Mouse (Mus musculus): ENCODE results near the gene Zbtb49. TPM values are rescaled to one million over a fixed set of nuclear protein-coding genes. Genes with fewer than 3 reads are reported as not detected.
A peak's percentile ranks its signal among the peaks of the same experiment; 100 is the strongest.

The Zbtb49 gene
- polyA plus RNA-seq, 1 experiment from 2014 or later: 11.4 TPM

- Histone ChIP-seq H3K9ac (ENCODE audit: low read length) (no peak overlapping the region), H3K36me3 (ENCODE audit: control insufficient read depth, insufficient read depth, low read length) (no peaks in the 10 kb centered on the region), H3K4me3 (replicated peaks; ENCODE audit: low read length) (no peak overlapping the region), H3K27me3 (ENCODE audit: control insufficient read depth, insufficient read depth, low read length) (no peaks in the 10 kb centered on the region), H3K27ac (ENCODE audit: low read length) (no peak overlapping the region), H3K4me2 (ENCODE audit: low read depth, low read length) (no peak overlapping the region), H3K4me1 (ENCODE audit: control insufficient read depth, insufficient read depth, low read length) (no peaks in the 10 kb centered on the region), H3K9me3 (replicated peaks; ENCODE audit: control insufficient read depth, low read length) (0 out of 2 replicates have a peak, but pooled peaks cover 4% of the 10 kb centered on the region)
- WGBS: 82% methylated on average over 16 of the region's 16 CpGs
- no peak for ATAC-seq (ENCODE audit: insufficient read depth, low FRiP score)
Measured at GRCm38 (mm10) chr5:38174256-38174912, 45.9 kb downstream of the Zbtb49 start.

- H3K9ac ChIP-seq (ENCODE audit: low read length): no peak overlapping the region
- no peak overlapping the region for H3K27ac ChIP-seq (ENCODE audit: low read length)
- ATAC-seq (ENCODE audit: insufficient read depth, low FRiP score): no peak
- 0 out of 2 replicates have a peak, but pooled peaks cover 4% of the 10 kb centered on the region for H3K9me3 ChIP-seq (replicated peaks; ENCODE audit: control insufficient read depth, low read length)
- no peak overlapping the region for H3K4me3 ChIP-seq (replicated peaks; ENCODE audit: low read length)
- H3K4me2 ChIP-seq (ENCODE audit: low read depth, low read length): no peak overlapping the region
- H3K36me3 ChIP-seq (ENCODE audit: control insufficient read depth, insufficient read depth, low read length): no peaks in the 10 kb centered on the region
- H3K4me1 ChIP-seq (ENCODE audit: control insufficient read depth, insufficient read depth, low read length): no peaks in the 10 kb centered on the region
- no peaks in the 10 kb centered on the region for H3K27me3 ChIP-seq (ENCODE audit: control insufficient read depth, insufficient read depth, low read length)
- WGBS: 36% methylated on average over 5 of the region's 5 CpGs
Measured at GRCm38 (mm10) chr5:38173766-38174165, 46.5 kb downstream of the Zbtb49 start.

- H3K4me3 ChIP-seq (replicated peaks; ENCODE audit: low read length): no peak overlapping the region
- H3K9me3 ChIP-seq (replicated peaks; ENCODE audit: control insufficient read depth, low read length): 0 out of 2 replicates have a peak, but pooled peaks cover 4% of the 10 kb centered on the region
- H3K27ac ChIP-seq (ENCODE audit: low read length): no peak overlapping the region
- no peaks in the 10 kb centered on the region for H3K27me3 ChIP-seq (ENCODE audit: control insufficient read depth, insufficient read depth, low read length)
- no peaks in the 10 kb centered on the region for H3K4me1 ChIP-seq (ENCODE audit: control insufficient read depth, insufficient read depth, low read length)
- H3K9ac ChIP-seq (ENCODE audit: low read length): no peak overlapping the region
- no peak overlapping the region for H3K4me2 ChIP-seq (ENCODE audit: low read depth, low read length)
- 69% methylated on average over 11 of the region's 11 CpGs for WGBS
- H3K36me3 ChIP-seq (ENCODE audit: control insufficient read depth, insufficient read depth, low read length): no peaks in the 10 kb centered on the region
- ATAC-seq (ENCODE audit: insufficient read depth, low FRiP score): no peak
Measured at GRCm38 (mm10) chr5:38168497-38168896, 51.8 kb downstream of the Zbtb49 start.

- Histone ChIP-seq H3K4me3 (replicated peaks; ENCODE audit: low read length) (peak within 1 kb of the TSS; percentile 57), H3K27me3 (ENCODE audit: control insufficient read depth, insufficient read depth, low read length) (peaks cover 20% of the 10 kb centered on the region), H3K36me3 (ENCODE audit: control insufficient read depth, insufficient read depth, low read length) (no peaks in the 10 kb centered on the region; the same call in 1 of the 2 replicates), H3K9ac (ENCODE audit: low read length) (peak within 1 kb of the TSS; percentile 71), H3K27ac (ENCODE audit: low read length) (no peak within 1 kb of the TSS), H3K4me1 (ENCODE audit: control insufficient read depth, insufficient read depth, low read length) (no peaks in the 10 kb centered on the region; the same call in 1 of the 2 replicates), H3K9me3 (replicated peaks; ENCODE audit: control insufficient read depth, low read length) (no peaks in the 10 kb centered on the region), H3K4me2 (ENCODE audit: low read depth, low read length) (peak within 1 kb of the TSS; percentile 79)
- peak; percentile 16; the same call in 1 of the 2 replicates for ATAC-seq (ENCODE audit: insufficient read depth, low FRiP score)
- WGBS: 12% methylated on average over 35 of the region's 35 CpGs
Measured at GRCm38 (mm10) chr5:38159634-38160413, 60.4 kb downstream of the Zbtb49 start, which contains the start of gene Nsg1. TSS of gene Nsg1 (minus strand) at chr5:38159907.

- ATAC-seq (ENCODE audit: insufficient read depth, low FRiP score): peak; percentile 83
- Histone ChIP-seq H3K27me3 (ENCODE audit: control insufficient read depth, insufficient read depth, low read length) (peaks cover 20% of the 10 kb centered on the region), H3K4me2 (ENCODE audit: low read depth, low read length) (peak overlapping the region; percentile 79), H3K9ac (ENCODE audit: low read length) (peak overlapping the region; percentile 71), H3K27ac (ENCODE audit: low read length) (no peak overlapping the region), H3K4me3 (replicated peaks; ENCODE audit: low read length) (peak overlapping the region; percentile 57), H3K9me3 (replicated peaks; ENCODE audit: control insufficient read depth, low read length) (no peaks in the 10 kb centered on the region), H3K36me3 (ENCODE audit: control insufficient read depth, insufficient read depth, low read length) (no peaks in the 10 kb centered on the region; the same call in 1 of the 2 replicates), H3K4me1 (ENCODE audit: control insufficient read depth, insufficient read depth, low read length) (no peaks in the 10 kb centered on the region; the same call in 1 of the 2 replicates)
- under 1% methylated on average over 79 of the region's 79 CpGs for WGBS
Measured at GRCm38 (mm10) chr5:38158947-38159633, 61.2 kb downstream of the Zbtb49 start.

- WGBS: 3% methylated on average over 17 of the region's 17 CpGs
- peak overlapping the region; percentile 57 for H3K4me3 ChIP-seq (replicated peaks; ENCODE audit: low read length)
- peaks cover 20% of the 10 kb centered on the region for H3K27me3 ChIP-seq (ENCODE audit: control insufficient read depth, insufficient read depth, low read length)
- H3K4me1 ChIP-seq (ENCODE audit: control insufficient read depth, insufficient read depth, low read length): no peaks in the 10 kb centered on the region; the same call in 1 of the 2 replicates
- H3K36me3 ChIP-seq (ENCODE audit: control insufficient read depth, insufficient read depth, low read length): no peaks in the 10 kb centered on the region; the same call in 1 of the 2 replicates
- H3K9me3 ChIP-seq (replicated peaks; ENCODE audit: control insufficient read depth, low read length): no peaks in the 10 kb centered on the region
- H3K9ac ChIP-seq (ENCODE audit: low read length): peak overlapping the region; percentile 71
- no peak for ATAC-seq (ENCODE audit: insufficient read depth, low FRiP score)
- H3K27ac ChIP-seq (ENCODE audit: low read length): no peak overlapping the region
- H3K4me2 ChIP-seq (ENCODE audit: low read depth, low read length): peak overlapping the region; percentile 79
Measured at GRCm38 (mm10) chr5:38158501-38158946, 61.7 kb downstream of the Zbtb49 start.

- WGBS: 71% methylated on average over 9 of the region's 9 CpGs
- no peaks in the 10 kb centered on the region; the same call in 1 of the 2 replicates for H3K36me3 ChIP-seq (ENCODE audit: control insufficient read depth, insufficient read depth, low read length)
- H3K4me1 ChIP-seq (ENCODE audit: control insufficient read depth, insufficient read depth, low read length): no peaks in the 10 kb centered on the region; the same call in 1 of the 2 replicates
- H3K9ac ChIP-seq (ENCODE audit: low read length): no peak overlapping the region
- ATAC-seq (ENCODE audit: insufficient read depth, low FRiP score): no peak
- peak overlapping the region; percentile 79; the same call in 1 of the 2 replicates for H3K4me2 ChIP-seq (ENCODE audit: low read depth, low read length)
- H3K9me3 ChIP-seq (replicated peaks; ENCODE audit: control insufficient read depth, low read length): no peaks in the 10 kb centered on the region
- no peak overlapping the region for H3K27ac ChIP-seq (ENCODE audit: low read length)
- no peak overlapping the region for H3K4me3 ChIP-seq (replicated peaks; ENCODE audit: low read length)
- peaks cover 16% of the 10 kb centered on the region for H3K27me3 ChIP-seq (ENCODE audit: control insufficient read depth, insufficient read depth, low read length)
Measured at GRCm38 (mm10) chr5:38157481-38158020, 62.7 kb downstream of the Zbtb49 start.

- no peak overlapping the region for H3K9ac ChIP-seq (ENCODE audit: low read length)
- no peak overlapping the region for H3K4me2 ChIP-seq (ENCODE audit: low read depth, low read length)
- H3K4me1 ChIP-seq (ENCODE audit: control insufficient read depth, insufficient read depth, low read length): no peaks in the 10 kb centered on the region
- no peak for ATAC-seq (ENCODE audit: insufficient read depth, low FRiP score)
- no peak overlapping the region for H3K4me3 ChIP-seq (replicated peaks; ENCODE audit: low read length)
- H3K27me3 ChIP-seq (ENCODE audit: control insufficient read depth, insufficient read depth, low read length): 0 out of 2 replicates have a peak, but pooled peaks cover 4% of the 10 kb centered on the region
- H3K9me3 ChIP-seq (replicated peaks; ENCODE audit: control insufficient read depth, low read length): no peaks in the 10 kb centered on the region
- H3K27ac ChIP-seq (ENCODE audit: low read length): no peak overlapping the region
- WGBS: 88% methylated on average over 5 of the region's 5 CpGs
- peaks cover 5% of the 10 kb centered on the region for H3K36me3 ChIP-seq (ENCODE audit: control insufficient read depth, insufficient read depth, low read length)
Measured at GRCm38 (mm10) chr5:38153636-38154035, 66.6 kb downstream of the Zbtb49 start.

Data from stomach, embryonic 16.5 days (tissue).